Mouse (Mus musculus): ENCODE measurements around the gene Olfr616. TPM values are rescaled to one million over a fixed set of nuclear protein-coding genes. Genes with fewer than 3 reads are reported as not detected.

Olfr616 gene
- total and polyA plus RNA-seq, 3 experiments = not detected

- DNase-seq (ENCODE audit: low read depth, low spot score) = no peak
- TF ChIP-seq CTCF (IDR thresholded peaks at IDR 0.05 in 2 of 3, conservative IDR thresholded peaks at IDR 0.05 in 1 of 3; ENCODE audit: control insufficient read depth in 1 of 3, insufficient read depth in 1 of 3, low read depth in 2 of 3, low read length in 3 of 3, poor library complexity in 1 of 3, severe bottlenecking in 1 of 3) (no peak), POLR2AphosphoS2 (IDR thresholded peaks at IDR 0.05; ENCODE audit: low read length) (no peak), MAX (IDR thresholded peaks at IDR 0.05; ENCODE audit: low read length) (no peak), BHLHE40 (IDR thresholded peaks at IDR 0.05; ENCODE audit: borderline replicate concordance, low read depth, low read length) (no peak), CHD2 (IDR thresholded peaks at IDR 0.05; ENCODE audit: low read length) (no peak), POLR2A (IDR thresholded peaks at IDR 0.05; ENCODE audit: control insufficient read depth in 1 of 2, insufficient read depth in 1 of 2, low read depth in 1 of 2, low read length in 2 of 2, poor library complexity in 1 of 2) (no peak), TBP (IDR thresholded peaks at IDR 0.05; ENCODE audit: low read depth, low read length) (no peak), ETS1 (IDR thresholded peaks at IDR 0.05; ENCODE audit: low read depth, low read length) (no peak), USF2 (IDR thresholded peaks at IDR 0.05; ENCODE audit: borderline replicate concordance in 1 of 2, insufficient read depth in 1 of 2, low read depth in 1 of 2, low read length in 2 of 2) (no peak), GABPA (IDR thresholded peaks at IDR 0.05; ENCODE audit: low read depth, low read length) (no peak), NRF1 (IDR thresholded peaks at IDR 0.05; ENCODE audit: insufficient read depth, low read depth, low read length, poor library complexity, severe bottlenecking) (no peak), MYB (IDR thresholded peaks at IDR 0.05; ENCODE audit: low read depth, low read length) (no peak), E2F4 (IDR thresholded peaks at IDR 0.05; ENCODE audit: borderline replicate concordance, low read depth, low read length) (no peak), GATA1 (IDR thresholded peaks at IDR 0.05; ENCODE audit: low read depth, low read length) (no peak), MAZ (IDR thresholded peaks at IDR 0.05; ENCODE audit: low read depth, low read length) (no peak), UBTF (IDR thresholded peaks at IDR 0.05; ENCODE audit: borderline replicate concordance, insufficient read depth, low read depth, low read length) (no peak), EP300 (IDR thresholded peaks at IDR 0.05; ENCODE audit: low read depth in 1 of 2, low read length in 2 of 2) (no peak), MXI1 (IDR thresholded peaks at IDR 0.05; ENCODE audit: low read depth, low read length) (no peak), RCOR1 (IDR thresholded peaks at IDR 0.05; ENCODE audit: low read depth, low read length) (no peak)
- Histone ChIP-seq H3K27me3 (ENCODE audit: control insufficient read depth in 1 of 2, insufficient read depth in 2 of 2, low read length in 2 of 2) (no peaks in the 10 kb centered on the region), H3K9me3 (replicated peaks; ENCODE audit: insufficient read depth, low read length) (no peaks in the 10 kb centered on the region), H3K4me3 (ENCODE audit: control insufficient read depth in 1 of 2, insufficient read depth in 1 of 2, low read depth in 2 of 2, low read length in 2 of 2) (no peak within 1 kb of the TSS), H3K36me3 (ENCODE audit: control insufficient read depth in 1 of 2, insufficient read depth in 2 of 2, low read length in 2 of 2) (no peaks in the 10 kb centered on the region), H3K4me1 (ENCODE audit: control insufficient read depth in 1 of 2, insufficient read depth in 2 of 2, low read length in 2 of 2) (no peaks in the 10 kb centered on the region), H3K79me2 (ENCODE audit: control insufficient read depth, insufficient read depth, low read length, poor library complexity) (no peaks in the 10 kb centered on the region), H3K27ac (ENCODE audit: control insufficient read depth, low read depth, low read length) (no peak within 1 kb of the TSS), H3K9ac (ENCODE audit: control insufficient read depth, low read depth, low read length, poor library complexity, severe bottlenecking) (no peak within 1 kb of the TSS)
Measured at GRCm38 (mm10) chr7:103589803-103590202, 20.9 kb upstream of the Olfr616 start, which contains the start of gene Olfr618. Gene Olfr618 (plus strand): TSS chr7:103590103.

GRCm38 (mm10) chr7:103572761-103573160 is 3.8 kb upstream of the Olfr616 start, which contains the start of gene Olfr617:
Gene Olfr617 (plus strand): TSS chr7:103573061.
- Histone ChIP-seq H3K9ac (ENCODE audit: control insufficient read depth, low read depth, low read length, poor library complexity, severe bottlenecking) (no peak within 1 kb of the TSS), H3K9me3 (replicated peaks; ENCODE audit: insufficient read depth, low read length) (no peaks in the 10 kb centered on the region), H3K4me1 (ENCODE audit: control insufficient read depth in 1 of 2, insufficient read depth in 2 of 2, low read length in 2 of 2) (no peaks in the 10 kb centered on the region), H3K27me3 (ENCODE audit: control insufficient read depth in 1 of 2, insufficient read depth in 2 of 2, low read length in 2 of 2) (no peaks in the 10 kb centered on the region; a peak in 1 of 4 replicates), H3K36me3 (ENCODE audit: control insufficient read depth in 1 of 2, insufficient read depth in 2 of 2, low read length in 2 of 2) (no peaks in the 10 kb centered on the region), H3K79me2 (ENCODE audit: control insufficient read depth, insufficient read depth, low read length, poor library complexity) (no peaks in the 10 kb centered on the region), H3K27ac (ENCODE audit: control insufficient read depth, low read depth, low read length) (no peak within 1 kb of the TSS), H3K4me3 (ENCODE audit: control insufficient read depth in 1 of 2, insufficient read depth in 1 of 2, low read depth in 2 of 2, low read length in 2 of 2) (no peak within 1 kb of the TSS)
- no peak for TF ChIP-seq MAX (IDR thresholded peaks at IDR 0.05; ENCODE audit: low read length)
- TF ChIP-seq POLR2A (IDR thresholded peaks at IDR 0.05; ENCODE audit: control insufficient read depth in 1 of 2, insufficient read depth in 1 of 2, low read depth in 1 of 2, low read length in 2 of 2, poor library complexity in 1 of 2) = no peak
- no peak for TF ChIP-seq EP300 (IDR thresholded peaks at IDR 0.05; ENCODE audit: low read depth in 1 of 2, low read length in 2 of 2)
- TF ChIP-seq NELFE (IDR thresholded peaks at IDR 0.05; ENCODE audit: low read depth, low read length) = no peak
- TF ChIP-seq MEF2A (IDR thresholded peaks at IDR 0.05; ENCODE audit: extremely low read depth, insufficient replicate concordance, low read depth, low read length, poor library complexity, severe bottlenecking) = no peak
- no peak for DNase-seq (ENCODE audit: low read depth, low spot score)

All from MEL (cell line).